Mouse (Mus musculus) ovary, adult 18-20 months (tissue): ENCODE results near the gene Kcnq2.

Source experiments
- DNase-seq: peaks from one replicate; pipeline ENCODE4 v3.0.0; 2022; ENCODE audit warnings: low spot score, mixed read lengths

Gene Kcnq2

DNA sequence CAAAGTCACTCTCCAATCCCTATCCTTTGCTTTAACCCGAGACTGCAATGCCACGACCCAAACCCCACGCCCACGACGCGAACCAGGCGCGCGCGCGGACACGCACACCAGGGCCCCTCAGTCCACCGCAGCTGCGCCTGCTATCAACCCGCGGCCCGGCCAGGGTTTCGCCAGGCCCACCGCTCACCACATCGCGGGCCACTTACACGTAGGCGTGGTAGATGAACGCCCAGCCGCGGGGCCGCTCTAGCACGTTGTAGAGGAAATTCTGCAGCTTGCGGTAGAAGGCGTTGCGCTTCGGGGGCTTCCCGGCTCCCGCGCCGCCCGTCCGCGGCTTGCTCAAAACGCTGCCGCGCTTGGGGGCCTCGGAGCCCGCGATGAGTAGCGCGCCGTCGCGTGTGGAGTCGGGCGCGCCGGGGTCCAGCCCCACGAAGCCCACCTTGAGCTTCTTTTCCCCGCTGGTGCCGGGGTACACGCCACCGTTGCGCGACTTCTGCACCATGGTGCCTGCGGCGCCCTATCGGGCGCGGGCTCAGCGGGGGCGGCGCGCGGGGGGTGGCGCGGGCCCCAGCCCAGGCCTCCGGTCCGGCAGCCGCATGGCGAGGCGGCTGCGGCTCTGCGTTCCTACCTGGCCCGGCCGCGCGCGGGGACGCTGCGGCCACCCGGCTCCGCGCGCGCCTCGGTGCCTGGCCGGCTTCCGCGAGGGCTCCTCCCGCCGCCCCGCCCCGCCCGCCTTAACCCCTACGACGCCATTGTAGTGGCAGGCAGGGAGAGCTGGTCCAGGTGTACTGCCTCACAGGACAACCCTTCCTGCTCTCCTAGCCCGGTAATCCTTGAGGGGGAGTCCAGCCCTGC, at the start of gene Kcnq2:
Gene Kcnq2, minus strand, starts transcription at position 710 of the 855 bp plus-strand sequence.
- DNase-seq: no peak

DNA sequence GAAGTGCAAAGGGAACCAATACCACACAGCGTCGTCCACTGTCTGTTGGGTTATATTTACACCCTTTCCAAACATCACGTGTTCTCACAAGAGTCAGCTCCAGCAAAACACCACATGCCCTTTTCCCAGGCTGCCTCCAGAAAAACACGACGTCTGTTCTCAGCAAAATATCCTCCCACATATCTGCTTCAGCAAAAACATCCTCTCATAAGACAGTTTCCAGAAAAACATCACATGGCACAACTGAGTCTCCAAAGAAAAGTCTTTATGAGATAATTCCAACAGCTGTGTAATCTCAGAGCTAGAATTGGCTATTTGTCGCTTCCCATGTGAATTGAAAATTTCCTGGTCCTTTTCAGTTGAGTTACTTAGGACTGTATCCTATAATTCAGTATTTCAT, 45.8 kb upstream of the Kcnq2 start:
- DNase-seq: no peak

DNA sequence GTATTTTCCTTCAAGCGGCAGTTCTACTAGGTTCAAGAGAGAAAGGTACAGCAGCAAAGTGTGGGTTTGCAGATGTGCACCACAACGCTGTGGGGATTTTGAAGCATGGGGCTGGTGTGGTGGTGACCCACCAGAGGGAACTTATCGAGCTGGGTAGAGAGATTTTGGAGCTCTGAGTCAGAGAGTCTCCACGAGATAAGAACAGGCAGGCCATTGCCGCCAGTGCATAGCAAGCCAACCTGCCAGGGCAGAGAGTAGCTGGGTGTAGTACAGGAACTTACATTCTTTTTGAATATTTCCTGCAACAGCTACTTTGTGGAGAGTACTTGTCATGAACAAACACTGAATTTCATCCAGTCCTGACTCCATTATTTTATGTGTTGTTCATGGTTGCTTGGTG, 43.4 kb upstream of the Kcnq2 start:
- no peak for DNase-seq

DNA sequence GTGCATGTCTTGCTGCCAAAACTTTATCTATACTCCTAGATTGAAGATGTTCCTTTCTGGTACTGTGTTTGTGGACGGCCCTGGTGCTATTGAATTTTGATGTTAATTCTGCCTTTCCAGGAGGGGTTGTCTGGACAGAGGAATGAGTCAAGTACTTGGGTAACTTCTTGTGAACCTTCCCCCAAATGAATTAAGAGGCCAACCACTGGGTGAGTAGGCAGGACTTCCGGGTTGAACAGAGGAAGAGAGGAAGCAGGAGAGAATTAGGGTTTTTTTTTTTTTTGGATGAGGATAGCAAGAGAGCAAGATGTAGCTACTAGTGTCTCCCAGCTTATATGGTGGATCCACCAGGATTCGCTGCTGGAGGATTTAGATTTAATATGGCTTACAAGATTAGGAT, 42.9 kb upstream of the Kcnq2 start:
- no peak for DNase-seq

DNA sequence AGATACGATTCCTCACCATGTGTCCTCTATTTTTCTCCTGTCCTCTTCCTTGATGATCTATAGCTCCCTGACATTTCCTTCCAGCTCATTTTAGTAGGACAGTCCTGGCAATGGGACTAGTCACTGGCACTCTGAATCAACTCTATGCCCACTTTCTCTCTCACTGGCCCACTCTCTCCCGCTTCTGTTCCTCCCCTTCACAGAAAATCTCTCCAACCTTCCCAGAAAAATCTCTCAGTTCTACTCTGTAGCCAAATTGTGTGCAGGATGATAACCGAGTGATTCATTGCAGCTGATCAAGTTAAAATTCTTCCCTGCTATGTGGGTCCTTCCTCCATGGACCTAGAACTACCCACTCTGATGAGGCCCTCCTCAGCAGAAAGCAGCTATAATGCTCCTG, 39.5 kb upstream of the Kcnq2 start:
- no peak for DNase-seq

DNA sequence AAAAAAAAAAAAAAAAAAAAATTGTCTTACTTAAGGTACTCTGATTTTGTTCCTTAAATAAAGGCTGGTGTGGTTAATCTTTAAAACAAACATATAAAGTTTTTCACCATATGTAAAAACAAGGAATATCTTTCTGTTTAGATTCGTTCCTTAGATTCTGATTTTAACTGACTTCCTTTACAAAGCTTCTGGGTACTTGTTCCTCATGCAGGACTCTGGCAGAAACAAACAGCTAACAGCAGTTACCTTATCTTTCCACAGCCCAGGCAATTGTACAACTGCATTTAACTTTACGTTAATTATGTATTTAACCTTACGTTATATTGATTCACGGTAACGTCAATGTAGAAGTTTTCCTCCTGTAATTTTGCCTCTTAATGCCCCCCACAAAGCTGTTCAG, 31.4 kb upstream of the Kcnq2 start:
- DNase-seq: no peak

DNA sequence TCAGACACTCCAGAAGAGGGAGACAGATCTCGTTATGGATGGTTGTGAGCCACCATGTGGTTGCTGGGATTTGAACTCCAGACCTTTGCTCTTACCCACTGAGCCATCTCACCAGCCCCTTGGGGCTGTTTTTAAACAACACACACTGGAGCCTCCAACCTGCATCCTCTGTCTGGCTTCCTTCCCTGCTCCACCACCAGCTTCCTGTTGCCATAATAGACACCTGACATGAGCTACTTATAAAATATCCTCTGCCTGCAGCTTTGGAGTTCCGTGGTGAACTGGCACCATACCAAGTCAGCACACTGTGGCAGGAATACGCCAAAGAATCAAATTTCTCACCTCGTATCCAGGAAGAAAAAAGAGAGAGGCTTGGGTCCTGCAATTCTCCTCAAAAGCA, 25.7 kb upstream of the Kcnq2 start:
- DNase-seq: no peak

DNA sequence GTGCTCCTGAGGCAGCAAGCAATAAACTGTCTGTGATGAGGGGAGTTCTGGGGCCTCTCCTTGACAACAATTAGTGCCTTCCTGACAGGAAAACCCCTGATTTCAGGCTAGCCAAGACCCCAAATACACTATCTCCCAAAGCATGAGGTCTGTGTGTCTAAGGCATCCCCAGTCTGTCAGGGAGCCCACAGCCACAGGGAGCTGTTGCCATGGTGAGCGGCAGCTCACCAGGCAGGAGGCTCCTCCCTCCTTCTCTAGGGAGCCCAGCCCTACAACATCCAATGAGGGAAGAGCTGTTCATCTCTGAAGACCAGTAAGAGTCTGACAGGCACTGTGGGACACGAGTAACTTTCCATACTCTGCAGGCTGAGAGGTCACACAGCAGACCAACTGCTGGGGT, 24.7 kb upstream of the Kcnq2 start:
- no peak for DNase-seq

DNA sequence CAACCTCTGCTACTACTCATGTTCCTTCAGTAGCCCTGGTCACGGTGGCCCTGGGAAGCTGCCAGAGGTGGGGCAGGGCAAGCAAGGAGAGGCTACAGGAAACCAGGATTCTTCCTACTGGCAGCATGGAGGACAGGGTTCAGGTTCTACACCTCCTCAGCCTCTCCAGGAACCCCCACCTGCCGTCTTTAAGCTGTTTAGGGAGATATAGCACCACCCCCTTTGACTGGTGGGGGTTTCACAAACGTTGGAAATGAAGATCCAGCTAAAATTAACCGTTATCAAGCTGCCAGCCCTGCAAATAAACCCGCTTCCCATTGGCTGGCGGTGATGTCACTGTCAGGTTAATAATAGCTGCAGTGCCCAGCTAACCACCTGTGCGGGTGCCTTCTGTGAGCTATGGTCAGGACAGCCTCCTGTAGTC, 24.0 kb upstream of the Kcnq2 start:
- no peak for DNase-seq

DNA sequence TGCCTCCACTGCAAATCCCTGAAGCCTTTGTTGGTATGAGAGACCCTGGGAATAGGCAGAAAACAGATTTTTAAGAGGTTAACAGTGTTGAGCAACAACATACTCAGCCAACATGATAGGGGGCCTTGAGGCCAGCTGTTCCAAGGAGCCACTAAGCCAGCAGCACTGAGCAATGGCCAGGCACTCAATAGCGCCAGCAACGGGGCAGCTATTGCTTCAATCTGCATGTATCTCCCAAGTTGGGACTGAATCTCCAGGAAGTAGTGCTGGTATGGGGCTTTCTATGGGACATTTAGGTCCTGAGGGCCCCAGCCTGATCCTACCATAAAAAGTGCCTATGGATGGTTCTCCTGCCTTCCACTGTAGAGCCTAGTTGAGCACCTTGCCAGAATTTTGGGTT, 23.4 kb upstream of the Kcnq2 start:
- DNase-seq: no peak

DNA sequence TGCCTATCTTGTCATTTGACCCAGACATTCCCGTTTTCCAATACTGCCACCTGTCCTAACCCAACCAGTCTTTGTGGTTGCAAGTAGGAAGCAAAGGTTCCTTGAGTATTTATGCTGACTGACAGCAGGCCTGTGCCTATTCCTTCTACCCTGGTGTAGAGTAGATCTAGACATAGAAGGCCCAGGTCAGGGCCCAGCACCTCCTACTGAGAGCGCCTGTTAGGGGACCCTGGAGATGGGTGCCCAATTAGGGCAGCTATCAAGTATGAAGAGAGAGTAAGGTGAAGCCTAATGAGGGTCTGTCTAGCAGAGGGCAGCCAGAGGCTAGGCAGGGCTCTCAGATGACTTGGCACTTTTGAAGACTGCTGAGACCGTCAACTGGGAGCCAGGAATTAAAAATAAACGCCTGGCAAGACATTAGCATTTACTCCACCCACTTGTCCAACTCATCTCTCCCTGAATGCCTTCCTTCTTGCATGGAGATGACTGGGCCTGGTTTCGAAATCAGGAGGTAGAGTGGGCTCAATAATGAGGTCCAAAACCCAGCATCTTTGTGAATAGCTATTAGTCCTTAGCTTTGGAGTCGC, 22.7 kb upstream of the Kcnq2 start:
- DNase-seq: no peak

DNA sequence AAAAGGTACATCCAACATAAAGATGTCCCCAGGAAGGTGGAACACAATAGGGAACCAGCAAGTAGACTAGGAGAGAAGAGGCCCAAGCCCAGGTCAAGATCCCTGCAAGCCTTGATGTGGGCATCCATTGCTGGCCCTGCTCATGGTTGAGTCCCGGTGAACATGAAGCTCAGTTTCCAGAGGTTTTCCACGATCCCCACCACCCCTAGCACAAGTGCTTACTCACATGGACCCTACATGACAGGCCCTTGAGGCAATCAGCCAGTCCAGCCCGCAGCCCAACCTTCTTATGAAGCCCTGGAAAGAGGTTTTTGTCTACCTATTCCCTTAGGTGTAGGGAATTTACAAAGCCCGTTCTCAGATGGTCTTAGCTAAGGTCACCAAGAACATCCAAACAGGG, 22.1 kb upstream of the Kcnq2 start:
- no peak for DNase-seq

DNA sequence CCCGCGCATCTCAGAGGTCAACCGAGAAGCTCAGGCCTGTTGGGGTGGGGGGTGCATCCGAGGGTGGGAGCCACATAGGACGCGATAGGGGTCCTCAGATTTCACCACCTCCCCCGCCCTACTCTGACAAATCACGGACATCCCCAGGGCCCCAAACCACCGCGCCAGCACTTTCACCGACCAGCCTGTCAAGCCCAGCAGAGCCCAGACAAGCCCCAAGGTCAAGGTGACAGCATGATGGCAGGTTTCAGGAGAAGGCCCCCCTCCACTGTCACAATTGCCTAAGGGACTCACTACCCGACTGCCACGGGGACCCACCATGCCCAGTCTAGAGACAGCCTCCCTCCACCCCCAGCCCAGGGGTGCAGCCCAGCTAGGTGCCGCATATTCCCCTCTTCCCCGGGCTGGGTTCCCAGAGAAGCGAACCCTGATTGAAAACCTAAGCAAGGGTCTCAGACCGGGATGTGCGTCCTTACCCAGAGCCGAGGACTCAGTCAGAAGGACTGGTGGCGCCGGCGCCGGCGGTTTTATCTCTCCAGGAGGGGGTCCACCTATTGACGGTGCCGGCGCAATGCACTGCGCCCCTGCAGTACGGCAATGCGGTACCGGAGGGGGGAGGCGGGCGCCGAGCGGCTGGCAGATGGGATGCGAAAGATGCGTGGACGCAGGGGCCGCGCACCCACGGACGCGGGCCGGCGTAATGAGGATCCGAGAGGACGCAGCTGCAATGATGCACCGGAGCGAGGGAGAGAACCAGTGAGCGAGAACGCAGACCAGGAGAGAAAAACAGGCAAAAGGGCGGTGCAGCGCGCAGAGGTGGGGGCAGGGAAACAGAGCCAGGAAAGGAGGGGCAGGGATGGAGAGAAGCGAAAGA, 21.4 kb upstream of the Kcnq2 start, which contains the start of gene Eef1a2:
Gene Eef1a2, minus strand, starts transcription at position 767 of the 874 bp plus-strand sequence.
- no peak for DNase-seq

DNA sequence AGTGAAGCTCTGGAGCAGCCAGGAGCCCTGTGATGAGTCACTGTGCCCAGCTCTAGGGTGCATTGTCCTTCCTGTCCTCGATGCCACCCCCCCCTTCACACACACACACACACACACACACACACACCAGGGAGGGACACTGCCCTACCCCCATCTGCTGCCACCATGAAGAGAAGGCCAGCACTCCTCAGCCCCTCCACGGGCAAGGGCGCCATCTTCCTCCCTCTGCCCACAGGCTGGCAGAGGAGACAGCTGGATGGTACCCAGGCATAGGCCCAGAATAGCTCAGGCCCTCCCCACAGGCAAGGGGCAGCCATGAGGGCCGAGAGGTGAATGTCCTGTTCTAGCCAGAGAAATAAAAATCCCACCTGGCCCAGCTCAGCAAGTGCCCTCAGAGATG, 20.7 kb upstream of the Kcnq2 start:
- DNase-seq: no peak

DNA sequence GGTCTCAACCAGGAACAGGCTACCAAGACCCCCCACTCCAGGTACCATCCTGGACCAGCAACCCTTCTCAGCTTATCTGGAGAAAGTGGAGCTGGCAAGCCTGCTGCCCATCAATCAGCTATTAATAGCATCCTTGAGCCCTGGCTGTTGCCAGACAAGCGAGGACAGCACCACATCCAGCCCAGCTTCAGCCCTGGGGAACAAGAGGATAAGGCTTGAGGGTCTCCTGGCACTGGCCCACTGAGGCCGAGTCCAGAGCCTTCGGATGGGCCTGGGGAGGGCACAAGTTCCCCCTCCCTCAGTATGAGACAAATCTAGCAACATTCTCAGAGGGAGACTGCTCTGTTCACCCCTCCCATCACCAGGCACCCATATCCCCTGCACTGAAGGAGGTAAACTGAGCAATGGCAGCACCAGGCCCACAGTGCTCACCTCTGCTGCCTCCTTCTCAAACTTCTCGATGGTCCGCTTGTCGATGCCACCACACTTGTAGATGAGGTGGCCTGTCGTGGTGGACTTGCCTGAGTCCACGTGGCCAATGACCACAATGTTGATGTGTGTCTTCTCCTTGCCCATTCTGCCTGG, 19.8 kb upstream of the Kcnq2 start:
- DNase-seq: no peak

DNA sequence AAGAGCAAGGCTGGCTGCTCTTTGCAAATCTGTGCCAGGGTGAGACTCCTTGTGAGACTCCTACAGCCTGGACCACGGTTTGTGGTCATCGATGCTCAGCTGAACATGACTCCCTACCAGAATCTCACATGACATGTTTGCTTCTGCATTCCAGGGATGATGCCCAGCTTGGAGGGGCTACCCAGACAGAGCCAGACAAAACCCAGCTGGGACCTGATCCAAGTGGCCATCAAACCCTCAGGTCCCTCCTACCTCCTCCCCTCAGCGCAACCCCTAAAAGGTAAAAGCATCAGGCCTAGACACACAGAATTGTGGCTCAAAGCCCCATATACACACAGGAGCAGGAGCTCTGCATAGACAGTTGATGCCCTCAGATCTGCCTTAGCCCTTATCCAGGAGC, 19.3 kb upstream of the Kcnq2 start:
- no peak for DNase-seq

DNA sequence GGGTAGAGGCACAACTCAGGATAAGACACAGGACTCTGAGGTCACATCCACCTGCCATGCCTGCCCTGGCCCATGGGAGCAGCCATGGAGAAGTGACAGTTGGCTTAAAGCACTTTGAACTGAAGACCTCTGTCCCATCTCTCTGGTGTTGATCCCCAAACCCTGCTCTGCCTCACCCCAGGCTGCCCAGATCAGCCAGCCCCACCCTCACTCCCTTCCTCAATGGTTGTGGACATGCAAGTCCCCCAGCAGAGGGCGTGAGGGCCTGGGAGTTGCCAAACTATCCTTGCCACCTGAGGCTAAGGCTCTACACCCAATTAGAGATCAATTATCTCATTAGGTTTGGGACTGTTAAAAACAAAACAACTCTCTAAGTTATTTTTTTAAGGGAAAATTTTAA, 18.7 kb upstream of the Kcnq2 start:
- DNase-seq: no peak

DNA sequence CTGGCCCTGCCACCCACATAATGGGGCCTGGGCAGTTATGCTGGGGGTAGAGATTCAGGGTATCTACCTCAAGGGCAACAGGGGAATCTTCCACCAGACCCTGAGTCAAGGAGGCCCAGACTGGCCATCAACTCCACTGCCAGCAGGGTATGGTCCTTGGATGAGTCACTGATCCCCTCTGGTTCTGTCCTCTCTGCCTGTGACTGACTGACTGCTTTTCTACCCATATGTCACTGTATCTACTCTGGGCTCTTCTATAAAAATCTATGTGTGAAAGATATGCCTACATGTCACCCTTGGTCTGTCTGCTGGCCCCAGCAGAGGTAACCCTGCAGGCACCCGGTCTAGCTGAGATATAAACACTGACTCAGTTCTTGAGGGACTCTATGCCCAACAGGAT, 18.0 kb upstream of the Kcnq2 start:
- no peak for DNase-seq

DNA sequence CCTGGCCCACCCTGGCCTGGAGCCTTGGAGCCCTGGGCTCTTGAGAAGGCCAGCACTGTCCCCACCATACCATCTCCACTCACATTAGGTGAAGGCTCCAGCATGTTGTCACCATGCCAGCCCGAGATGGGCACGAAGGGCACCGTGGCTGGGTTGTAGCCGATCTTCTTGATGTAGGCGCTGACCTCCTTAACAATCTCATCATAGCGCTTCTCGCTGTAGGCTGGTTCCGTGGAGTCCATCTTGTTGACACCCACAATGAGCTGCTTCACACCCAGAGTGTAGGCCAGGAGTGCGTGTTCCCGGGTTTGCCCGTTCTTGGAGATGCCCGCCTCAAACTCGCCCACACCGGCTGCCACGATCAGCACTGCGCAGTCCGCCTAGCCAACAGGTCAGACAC, 17.6 kb upstream of the Kcnq2 start:
- no peak for DNase-seq

DNA sequence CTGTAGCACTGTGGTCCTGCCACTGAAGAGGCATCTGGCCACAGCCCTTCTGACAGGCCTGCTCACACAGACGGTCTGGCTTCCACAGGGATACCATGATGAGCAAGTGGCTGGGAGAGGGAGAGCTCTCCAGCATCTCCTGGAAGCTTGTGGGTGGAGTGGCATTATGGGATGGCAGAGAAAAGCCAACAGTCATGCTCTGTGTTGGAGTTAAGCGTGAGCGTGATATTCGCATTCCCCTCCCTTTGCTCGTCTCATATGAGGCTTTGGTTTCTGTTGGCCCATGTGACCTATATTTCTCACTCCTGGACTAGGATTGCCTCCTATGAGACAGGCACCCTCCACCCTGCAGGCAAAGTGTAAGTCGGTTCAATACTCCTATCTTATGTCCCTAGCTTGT, 15.2 kb upstream of the Kcnq2 start:
- DNase-seq: no peak

DNA sequence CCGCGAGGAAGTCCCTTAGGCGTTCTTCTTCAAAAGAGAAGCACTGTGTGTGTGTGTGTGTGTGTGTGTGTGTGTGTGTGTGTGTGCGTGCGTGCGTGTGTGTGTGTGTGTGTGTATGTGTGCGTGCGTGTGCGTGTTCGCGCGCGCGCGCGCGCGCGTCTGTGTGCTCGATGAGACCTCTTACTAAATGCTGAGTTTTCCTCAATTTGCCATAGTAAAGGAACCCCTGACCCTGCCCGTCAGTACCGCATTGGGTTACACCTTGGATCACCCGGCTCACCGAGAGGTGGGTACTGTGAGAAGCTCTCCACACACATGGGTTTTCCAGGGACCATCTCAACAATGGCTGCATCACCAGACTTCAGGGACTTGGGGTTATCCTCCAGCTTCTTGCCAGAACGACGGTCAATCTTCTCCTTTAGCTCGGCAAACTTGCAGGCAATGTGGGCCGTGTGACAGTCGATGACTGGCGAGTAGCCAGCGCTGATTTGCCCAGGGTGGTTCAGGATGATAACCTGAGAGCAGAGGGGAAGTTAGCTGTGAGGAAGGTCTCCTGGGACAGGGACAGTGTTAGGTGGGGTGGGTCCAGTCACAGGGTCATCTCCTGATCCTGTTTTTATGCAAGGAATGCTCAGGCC, 13.3 kb upstream of the Kcnq2 start:
- DNase-seq: no peak
